Mouse (Mus musculus) hindbrain, postnatal 0 days (tissue): ENCODE measurements at regions not wholly inside any gene's neighbourhood (a gene's known extent, or its start where the extent isn't known, plus 50 kb on each side); places are given as distances from the start of the nearest gene placed in this dataset.

Source experiments
- ATAC-seq: fragments of 200-750 bp; cut with Nextera tagmentation; 2 replicates; pipeline ENCODE4 v1.8.0; 2017; ENCODE audit warnings: mild to moderate bottlenecking, moderate TSS enrichment, moderate library complexity
- DNase-seq: peaks from one replicate; pipeline ENCODE4 v3.0.0-alpha.2; 2015; ENCODE audit warnings: low spot score
- H3K27ac ChIP-seq: fragments of 300-500 bp; sonication (generic); 2 replicates; pipeline ENCODE4 v1.5.1; 2014; ENCODE audit warnings: mild to moderate bottlenecking
- H3K27me3 ChIP-seq: fragments of 300-500 bp; sonication (generic); 2 replicates; pipeline ENCODE4 v1.6.1; 2014; ENCODE audit warnings: low read length, mixed read lengths; ENCODE audit not compliant: insufficient read depth
- H3K36me3 ChIP-seq: fragments of 300-500 bp; sonication (generic); 2 replicates; pipeline ENCODE4 v1.6.1; 2014; ENCODE audit warnings: low read length, mixed read lengths; ENCODE audit not compliant: insufficient read depth
- H3K4me1 ChIP-seq: fragments of 300-500 bp; sonication (generic); 2 replicates; pipeline ENCODE4 v1.6.1; 2014; ENCODE audit warnings: antibody characterized with exemption, low read length, mixed read lengths; ENCODE audit not compliant: insufficient read depth
- H3K4me2 ChIP-seq: fragments of 300-500 bp; sonication (generic); 2 replicates; pipeline ENCODE4 v1.6.1; 2014; ENCODE audit warnings: low read depth, mild to moderate bottlenecking, low read length, moderate library complexity, mixed read lengths
- H3K4me3 ChIP-seq: fragments of 300-500 bp; sonication (generic); 2 replicates; pipeline ENCODE4 v1.5.1; 2014; ENCODE audit warnings: low read length
- H3K9ac ChIP-seq: fragments of 300-500 bp; sonication (generic); replicated peaks from 2 replicates; pipeline ENCODE4 v1.6.1; 2014; ENCODE audit warnings: mild to moderate bottlenecking, low read length, moderate library complexity, mixed read lengths
- H3K9me3 ChIP-seq: fragments of 300-500 bp; sonication (generic); 2 replicates; pipeline ENCODE4 v1.6.1; 2016; ENCODE audit warnings: low read length, mixed read lengths
- CTCF ChIP-seq: IDR thresholded peaks from 2 replicates; pipeline ENCODE4 v1.5.1; 2016; ENCODE audit warnings: antibody characterized with exemption, control low read depth, low read depth
- WGBS: fragments of 180-500 bp; shearing (Covaris S2); extraction: QIAGEN DNeasy Blood & Tissue Kit; methylation state at CpG from one replicate; pipeline ENCODE4 v1.1.7; 2014; 5-methylcytosine and 5-hydroxymethylcytosine counted together

DNA sequence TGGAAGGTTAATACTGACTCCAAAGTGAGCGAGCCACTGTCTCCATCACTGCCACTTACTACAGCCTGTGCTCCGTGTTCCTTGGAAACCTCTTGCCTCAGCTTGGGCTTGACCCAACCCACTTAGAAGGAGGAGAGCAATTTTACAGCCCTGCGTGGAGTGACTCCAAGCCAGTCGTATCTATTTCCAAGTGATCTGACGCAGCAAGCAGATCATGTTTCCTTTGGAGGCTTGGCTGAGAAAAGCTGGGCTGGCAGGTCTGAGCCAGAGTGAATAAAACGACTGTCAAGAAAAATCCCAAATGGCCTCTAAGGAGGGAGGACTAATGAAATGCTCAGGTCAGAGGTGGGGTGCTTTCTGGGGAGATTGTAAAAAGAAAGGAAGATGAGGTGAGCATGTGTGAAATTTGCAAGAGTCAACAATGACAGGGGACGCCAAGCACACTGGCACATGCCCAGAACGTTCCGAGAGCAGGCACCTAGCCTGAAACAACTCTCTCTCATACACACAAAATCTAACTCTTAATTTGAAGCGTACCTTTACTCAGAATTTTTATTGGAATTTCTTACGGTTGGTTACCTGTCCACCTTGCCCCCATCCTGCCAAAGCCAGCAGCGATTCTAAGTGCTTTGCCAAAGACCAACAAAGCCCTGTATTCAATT lies 225.5 kb downstream of the Zfp36l1 start:
- ATAC-seq (peak; percentile 32; the same call in 1 of the 2 replicates), DNase-seq (peak; percentile 56)
- Histone ChIP-seq H3K27me3 (no peaks in the 10 kb centered on the region), H3K27ac (no peak overlapping the region), H3K9ac (no peak overlapping the region), H3K4me2 (no peak overlapping the region), H3K9me3 (no peaks in the 10 kb centered on the region), H3K4me1 (no peaks in the 10 kb centered on the region; the same call in 1 of the 2 replicates), H3K4me3 (no peak overlapping the region), H3K36me3 (no peaks in the 10 kb centered on the region)
- no peak for TF ChIP-seq CTCF
- 40% methylated on average over 12 of the region's 12 CpGs for WGBS

DNA sequence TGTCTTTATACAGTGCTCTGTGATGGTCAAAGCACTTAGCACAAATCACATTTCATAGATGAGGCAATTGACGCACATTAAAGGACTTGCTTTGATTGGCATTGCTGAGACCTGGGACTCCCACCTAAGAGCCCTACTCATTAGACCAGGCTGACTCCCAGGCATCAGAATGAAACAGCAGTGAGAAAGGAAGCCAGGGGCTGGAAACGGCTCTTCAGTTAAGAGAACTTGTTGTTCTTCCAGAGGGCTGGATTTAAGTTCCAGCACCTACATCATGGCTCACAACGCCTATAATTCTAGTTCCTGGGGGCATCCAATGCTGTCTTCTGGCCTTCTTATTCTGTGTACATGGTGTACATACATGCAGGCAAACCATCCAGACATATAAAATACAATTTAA lies 226.3 kb downstream of the Zfp36l1 start:
- no peaks in the 10 kb centered on the region for H3K9me3 ChIP-seq
- H3K4me3 ChIP-seq: no peak overlapping the region
- TF ChIP-seq CTCF: no peak
- no peak for ATAC-seq
- no peaks in the 10 kb centered on the region; the same call in 1 of the 2 replicates for H3K4me1 ChIP-seq
- no peaks in the 10 kb centered on the region for H3K36me3 ChIP-seq
- no peak overlapping the region for H3K9ac ChIP-seq
- no peak overlapping the region for H3K4me2 ChIP-seq
- DNase-seq: no peak
- no peaks in the 10 kb centered on the region for H3K27me3 ChIP-seq
- 69% methylated on average over 3 of the region's 3 CpGs for WGBS
- no peak overlapping the region for H3K27ac ChIP-seq

DNA sequence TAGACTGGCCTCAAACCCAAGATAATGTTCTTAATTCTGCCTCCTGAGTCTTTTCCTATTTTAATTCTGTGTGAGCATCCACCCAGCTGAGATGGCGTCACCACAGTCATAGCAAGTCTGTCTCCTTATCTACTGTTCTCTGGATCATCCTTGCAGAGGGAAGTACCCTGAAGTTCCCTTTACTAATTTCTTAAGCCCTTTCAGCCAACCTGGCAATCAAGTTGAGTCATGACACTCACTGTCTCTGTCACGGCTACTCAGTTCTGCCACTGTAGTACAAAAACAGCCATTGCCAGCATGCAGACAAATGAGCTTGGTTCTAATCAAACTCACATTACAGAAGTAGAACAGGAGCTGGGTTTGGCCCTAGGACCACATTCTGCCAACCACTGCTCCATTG lies 227.5 kb downstream of the Zfp36l1 start:
- Histone ChIP-seq H3K27ac (no peak overlapping the region), H3K4me3 (no peak overlapping the region), H3K9ac (no peak overlapping the region), H3K4me1 (no peaks in the 10 kb centered on the region; the same call in 1 of the 2 replicates), H3K9me3 (no peaks in the 10 kb centered on the region), H3K36me3 (no peaks in the 10 kb centered on the region), H3K27me3 (no peaks in the 10 kb centered on the region), H3K4me2 (no peak overlapping the region)
- no peak for TF ChIP-seq CTCF
- WGBS: 84% methylated on average over 2 of the region's 2 CpGs
- ATAC-seq: no peak
- DNase-seq: no peak

DNA sequence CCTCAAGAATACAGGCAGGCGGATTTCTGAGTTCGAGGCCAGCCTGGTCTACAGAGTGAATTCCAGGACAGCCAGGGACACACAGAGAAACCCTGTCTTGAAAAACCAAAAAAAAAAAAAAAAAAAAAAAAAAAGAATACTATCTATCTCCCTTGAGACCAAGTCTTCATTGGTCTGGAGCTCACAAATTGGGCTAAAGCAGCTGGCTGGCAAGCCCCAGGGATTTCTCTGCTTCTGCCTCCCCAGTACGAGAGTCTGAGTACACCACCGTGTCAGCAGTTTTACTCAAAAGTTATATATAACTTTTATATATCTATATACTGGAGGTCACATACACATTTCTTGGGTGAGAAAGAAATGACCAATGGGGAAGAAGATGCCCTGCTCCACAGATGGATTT lies 229.2 kb downstream of the Zfp36l1 start:
- TF ChIP-seq CTCF: no peak
- 89% methylated on average over 4 of the region's 4 CpGs for WGBS
- no peak for ATAC-seq
- Histone ChIP-seq H3K9me3 (no peaks in the 10 kb centered on the region), H3K4me2 (no peak overlapping the region), H3K4me3 (no peak overlapping the region), H3K27ac (no peak overlapping the region), H3K36me3 (no peaks in the 10 kb centered on the region), H3K4me1 (peaks cover 8% of the 10 kb centered on the region; the same call in 1 of the 2 replicates), H3K9ac (no peak overlapping the region), H3K27me3 (no peaks in the 10 kb centered on the region)
- no peak for DNase-seq

DNA sequence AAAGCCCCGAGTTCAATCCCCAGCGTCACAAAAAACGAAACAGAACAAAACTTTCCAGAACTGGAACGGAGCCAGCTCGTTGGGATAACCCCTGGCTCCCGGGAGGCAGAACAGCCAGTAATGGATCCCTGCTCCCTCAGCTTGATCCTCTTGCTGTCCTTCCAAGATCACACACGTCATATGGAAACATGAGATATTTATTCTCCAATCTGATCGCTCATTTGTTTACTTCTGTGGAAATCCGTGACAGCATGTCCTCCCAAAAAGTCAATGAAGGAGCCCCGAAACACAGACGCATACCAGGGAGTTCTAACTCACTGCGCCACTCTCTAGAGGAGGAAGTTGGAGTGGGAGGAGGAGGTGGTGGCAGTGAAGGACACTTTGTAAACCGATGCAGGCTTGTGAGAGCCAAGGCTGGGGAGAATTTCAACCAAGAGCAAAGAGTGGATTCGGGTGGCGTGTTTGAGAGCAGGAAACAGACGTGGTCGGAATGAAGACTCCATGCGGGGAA lies 232.0 kb downstream of the Zfp36l1 start:
- no peak overlapping the region for H3K9ac ChIP-seq
- no peak overlapping the region for H3K4me3 ChIP-seq
- H3K36me3 ChIP-seq: no peaks in the 10 kb centered on the region
- ATAC-seq: no peak
- no peaks in the 10 kb centered on the region for H3K27me3 ChIP-seq
- peaks cover 8% of the 10 kb centered on the region; the same call in 1 of the 2 replicates for H3K4me1 ChIP-seq
- no peak for DNase-seq
- 0 out of 2 replicates have a peak overlapping the region, but pooled peaks have one; percentile 54 for H3K27ac ChIP-seq
- no peaks in the 10 kb centered on the region for H3K9me3 ChIP-seq
- H3K4me2 ChIP-seq: no peak overlapping the region
- TF ChIP-seq CTCF: no peak
- 60% methylated on average over 18 of the region's 18 CpGs for WGBS

DNA sequence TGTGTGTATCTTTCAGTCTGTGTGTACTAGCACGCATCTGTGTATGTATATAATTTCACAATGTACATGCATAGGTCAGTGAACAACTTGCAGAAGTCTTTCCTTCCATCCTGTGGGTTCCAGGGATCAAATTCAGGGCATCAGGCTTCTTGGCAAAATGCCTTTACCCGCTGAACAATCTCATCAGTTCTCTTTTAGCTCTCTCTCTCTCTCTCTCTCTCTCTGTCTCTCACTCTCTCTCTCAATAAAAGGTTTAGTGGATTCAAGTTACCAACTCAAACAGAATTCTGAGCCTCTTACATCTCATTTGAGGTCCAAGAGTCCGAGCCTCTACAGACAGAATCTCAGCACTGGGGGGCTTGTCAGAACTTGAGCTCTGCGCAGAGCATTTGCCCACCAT lies 232.5 kb downstream of the Zfp36l1 start:
- no peak for TF ChIP-seq CTCF
- H3K9me3 ChIP-seq: 0 out of 2 replicates have a peak, but pooled peaks cover 1% of the 10 kb centered on the region
- peaks cover 8% of the 10 kb centered on the region; the same call in 1 of the 2 replicates for H3K4me1 ChIP-seq
- WGBS: 57% methylated on average over 4 of the region's 4 CpGs
- peak overlapping the region; percentile 54; the same call in 1 of the 2 replicates for H3K27ac ChIP-seq
- DNase-seq (no peak), ATAC-seq (no peak)
- H3K9ac ChIP-seq: no peak overlapping the region
- H3K27me3 ChIP-seq: no peaks in the 10 kb centered on the region
- no peak overlapping the region for H3K4me3 ChIP-seq
- H3K4me2 ChIP-seq: no peak overlapping the region
- no peaks in the 10 kb centered on the region for H3K36me3 ChIP-seq

DNA sequence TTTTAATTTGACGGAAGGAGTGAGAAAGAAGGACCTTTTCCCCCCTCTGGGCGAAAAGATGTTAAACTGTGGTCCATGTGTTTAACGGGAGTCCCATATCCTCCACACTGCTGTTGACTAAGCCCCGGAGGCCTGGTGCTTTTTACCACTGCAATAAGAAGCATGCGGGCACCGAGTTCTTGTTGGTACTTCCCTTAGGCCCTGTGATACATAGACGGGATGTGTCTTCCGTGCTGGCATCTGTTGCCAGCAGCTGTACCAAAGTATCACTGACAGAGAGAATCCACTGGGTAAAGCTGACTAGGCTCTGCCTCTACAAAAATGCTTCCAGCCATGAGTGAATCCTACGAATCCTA lies 232.9 kb downstream of the Zfp36l1 start:
- Histone ChIP-seq H3K4me1 (peaks cover 8% of the 10 kb centered on the region; the same call in 1 of the 2 replicates), H3K9ac (no peak overlapping the region), H3K27me3 (no peaks in the 10 kb centered on the region), H3K36me3 (no peaks in the 10 kb centered on the region), H3K9me3 (0 out of 2 replicates have a peak, but pooled peaks cover 2% of the 10 kb centered on the region), H3K4me2 (no peak overlapping the region), H3K27ac (peak overlapping the region; percentile 54; the same call in 1 of the 2 replicates), H3K4me3 (no peak overlapping the region)
- ATAC-seq (0 out of 2 replicates have a peak, but pooled peaks have one; percentile 56), DNase-seq (peak; percentile 41)
- 26% methylated on average over 9 of the region's 9 CpGs for WGBS
- TF ChIP-seq CTCF: no peak
